Mouse (Mus musculus) layer of hippocampus, postnatal 14 days (tissue): ENCODE measurements around the gene Myl6b. TPM values are rescaled to one million over a fixed set of nuclear protein-coding genes. Genes with fewer than 3 reads are reported as not detected.

Experiments
- DNase-seq, 2 experiments: peaks; one replicate each; pipeline ENCODE4 v3.0.0; 2021 to 2022; ENCODE audit warnings: low spot score in 2 of 2, mixed read lengths in 1 of 2
- total RNA-seq, 2 experiments: library from RNA; stranded (reverse); gene quantifications; 2 replicates each; pipeline ENCODE4 v1.2.3; 2021

Gene Myl6b
- total RNA-seq, 2 experiments from 2014 or later = 15.5 to 16.2 TPM

DNA sequence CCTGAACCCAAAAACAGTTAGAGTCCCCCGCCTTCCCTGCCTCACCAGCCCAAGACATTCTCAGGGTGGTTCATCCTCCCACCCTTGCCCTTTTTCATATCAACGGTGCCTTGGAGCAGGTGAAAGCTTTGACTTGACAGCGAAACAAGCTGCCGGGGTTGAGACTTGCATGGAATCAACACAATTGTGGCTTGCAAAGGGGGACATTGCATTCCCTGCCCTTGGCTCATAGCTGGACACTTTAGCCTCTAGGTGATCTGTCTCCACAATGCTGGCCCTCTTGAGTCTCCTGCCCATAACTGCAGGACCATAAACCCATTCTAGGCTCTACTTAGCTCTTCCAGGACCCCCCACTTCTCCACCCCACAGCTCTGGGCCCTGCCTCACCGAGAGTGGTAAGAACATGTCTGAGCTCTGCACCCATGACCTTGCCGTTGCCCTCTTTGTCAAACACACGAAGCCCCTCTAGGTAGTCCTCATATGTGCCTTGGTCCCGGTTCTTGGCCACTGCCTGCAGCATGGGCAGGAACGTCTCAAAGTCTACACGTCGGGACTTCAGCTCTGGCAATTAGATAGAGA is 3.7 kb downstream of the Myl6b start:
- DNase-seq = peak in 1 of 2 experiments; percentile 32

DNA sequence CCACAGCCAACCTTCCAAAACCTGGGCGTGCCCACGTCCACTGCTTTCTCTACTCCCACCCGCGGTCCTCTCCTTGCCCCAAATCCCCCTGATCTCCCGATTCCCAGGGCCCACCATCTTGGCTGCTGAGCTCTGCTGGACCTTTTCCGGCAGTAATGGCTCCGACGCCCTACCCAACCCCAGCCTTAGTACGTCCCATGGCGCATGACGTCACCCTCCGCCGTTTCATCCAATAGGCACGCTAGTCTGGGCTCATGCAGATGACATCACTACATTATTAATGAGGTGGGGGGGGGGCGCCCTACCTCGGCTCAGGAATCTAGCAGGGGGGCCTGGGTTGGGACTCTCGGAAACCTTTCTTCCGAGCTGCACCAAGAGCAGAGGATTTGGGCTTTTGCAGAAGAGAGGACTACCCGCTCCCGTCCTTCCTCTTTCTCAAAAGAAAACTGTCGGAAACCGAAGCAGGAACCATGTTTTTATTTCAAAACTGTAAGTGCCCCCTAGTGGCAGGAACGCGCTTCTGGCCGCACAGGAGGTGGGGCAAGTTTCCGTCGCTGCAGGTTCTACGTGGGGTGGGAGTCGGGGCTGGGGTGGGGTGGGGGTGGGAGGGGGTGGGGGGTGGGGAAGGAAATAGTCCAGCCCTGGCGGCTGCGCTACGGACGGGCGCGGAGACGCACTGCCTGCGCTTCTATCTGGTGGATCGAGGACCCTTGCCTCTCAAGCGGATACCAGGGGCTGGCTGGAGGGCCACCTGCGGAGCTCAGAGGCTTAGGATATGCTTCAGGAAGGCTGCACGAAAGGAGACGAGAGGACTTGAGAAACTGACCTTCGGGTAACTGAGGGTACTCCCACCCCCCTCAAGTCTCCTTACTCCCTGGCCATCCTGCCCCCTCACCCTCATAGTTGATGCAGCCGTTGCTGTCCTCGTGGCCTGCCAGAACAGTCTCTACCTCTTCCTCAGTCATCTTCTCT is 4.5 kb downstream of the Myl6b start, which contains the start of gene Myl6:
Myl6 (minus strand) TSS at position 451 of the 972 bp plus-strand sequence.
- DNase-seq = peak; percentile 98 to 99

DNA sequence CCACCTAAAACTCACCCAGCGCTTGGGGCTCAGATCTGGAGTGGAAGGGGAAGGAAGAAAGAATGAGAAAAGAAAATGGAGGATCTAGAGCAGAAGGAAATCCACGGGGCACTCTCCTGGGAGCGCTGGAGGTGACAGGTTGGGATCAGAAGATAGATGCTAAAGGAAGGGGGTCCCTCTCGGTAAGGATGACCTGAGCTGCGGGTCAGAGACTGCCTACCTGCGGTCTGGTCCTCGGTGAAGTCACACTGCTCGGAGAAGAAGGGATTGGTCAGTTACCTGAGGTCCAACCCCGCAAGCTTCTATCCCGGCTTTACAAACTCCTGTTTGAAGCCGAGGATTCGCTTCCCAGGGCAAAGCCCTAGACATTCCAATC is 5.2 kb downstream of the Myl6b start:
- DNase-seq = no peak

DNA sequence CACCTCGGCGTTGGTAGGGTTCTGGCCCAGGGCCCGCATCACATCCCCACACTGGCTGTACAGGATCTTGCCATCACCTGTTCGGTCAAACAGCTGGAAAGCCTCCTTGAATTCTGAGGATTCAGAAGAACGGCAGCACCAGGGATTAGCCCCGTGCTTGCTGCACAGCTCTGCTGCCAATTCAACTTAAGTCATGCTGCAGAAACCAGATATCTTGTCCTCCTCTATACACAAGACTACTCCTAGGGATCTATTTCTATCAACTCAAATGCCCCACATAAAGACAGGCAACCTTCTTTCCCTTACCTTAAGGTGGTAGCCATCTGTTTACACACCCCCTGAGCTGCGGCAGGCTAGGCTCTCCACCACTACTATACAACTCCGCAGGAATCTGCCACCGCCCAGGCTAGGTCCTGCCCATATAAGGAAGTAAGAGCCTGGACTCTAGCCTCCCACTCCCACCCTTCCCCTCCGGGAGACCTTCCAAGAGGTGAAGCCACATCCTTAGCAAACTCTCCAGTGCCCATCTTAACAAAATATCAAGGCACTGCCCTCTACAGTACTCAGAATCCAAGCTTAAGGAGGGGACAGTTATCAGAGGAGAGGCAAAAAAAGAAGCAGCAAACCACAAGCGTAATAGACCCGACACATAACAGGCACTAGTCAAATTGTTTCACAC is 5.7 kb downstream of the Myl6b start:
- peak; percentile 46 to 63 for DNase-seq

DNA sequence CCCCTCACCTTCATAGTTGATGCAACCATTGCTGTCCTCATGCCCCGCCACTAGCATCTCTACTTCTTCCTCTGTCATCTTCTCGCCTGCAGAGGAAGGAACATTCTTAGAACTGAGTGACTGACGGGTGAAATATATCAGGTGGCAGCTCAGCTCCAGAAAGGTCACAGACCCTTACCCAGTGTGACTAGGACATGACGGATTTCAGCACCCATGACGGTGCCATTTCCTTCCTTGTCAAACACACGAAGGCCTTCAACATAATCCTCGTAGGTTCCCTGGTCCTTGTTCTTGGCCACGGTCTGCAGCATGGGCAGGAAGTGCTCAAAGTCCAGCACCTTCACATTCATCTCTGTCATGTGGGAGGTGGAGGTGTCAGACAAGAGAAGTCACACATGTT is 6.4 kb downstream of the Myl6b start:
- peak in 1 of 2 experiments; percentile 7 for DNase-seq

DNA sequence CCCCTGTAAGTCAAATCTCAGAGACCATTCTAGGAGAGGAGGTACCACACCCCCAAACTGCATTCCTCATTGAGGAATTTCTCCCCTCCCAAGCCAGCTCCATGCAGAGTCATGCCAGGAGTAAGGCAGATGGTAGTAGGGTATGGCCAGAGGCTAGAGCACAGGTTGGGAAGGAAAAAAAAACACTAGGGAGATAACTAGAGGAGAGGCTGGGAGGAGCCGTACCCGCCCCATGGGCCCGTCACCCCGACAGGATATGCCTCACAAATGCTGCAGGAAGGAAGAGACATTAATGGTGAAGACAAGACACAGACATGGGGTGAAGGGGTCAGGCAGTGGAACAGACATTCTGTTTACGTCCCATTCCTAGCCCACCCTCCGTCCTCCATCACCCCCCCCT is 7.0 kb downstream of the Myl6b start:
- peak in 1 of 2 experiments; percentile 17 for DNase-seq

DNA sequence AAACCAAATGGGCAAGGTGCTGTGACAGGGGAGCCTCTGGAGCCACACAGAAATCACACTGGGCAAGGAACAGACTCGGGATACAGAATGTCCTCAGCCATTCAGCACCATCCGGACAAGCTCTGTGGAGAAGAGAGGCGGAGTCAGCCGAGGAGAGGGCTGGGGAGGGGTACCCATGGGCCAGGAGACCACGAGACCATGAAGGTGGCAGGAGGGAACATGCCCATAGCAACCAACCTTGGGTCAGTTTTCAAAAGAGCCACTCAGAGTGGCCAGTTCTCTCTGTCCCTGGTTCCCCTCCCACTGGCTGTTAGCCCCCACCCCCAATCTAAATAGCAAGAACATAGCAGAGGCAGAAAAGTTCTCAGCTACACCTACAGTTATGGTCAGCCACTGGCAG is 7.6 kb downstream of the Myl6b start:
- DNase-seq = no peak

DNA sequence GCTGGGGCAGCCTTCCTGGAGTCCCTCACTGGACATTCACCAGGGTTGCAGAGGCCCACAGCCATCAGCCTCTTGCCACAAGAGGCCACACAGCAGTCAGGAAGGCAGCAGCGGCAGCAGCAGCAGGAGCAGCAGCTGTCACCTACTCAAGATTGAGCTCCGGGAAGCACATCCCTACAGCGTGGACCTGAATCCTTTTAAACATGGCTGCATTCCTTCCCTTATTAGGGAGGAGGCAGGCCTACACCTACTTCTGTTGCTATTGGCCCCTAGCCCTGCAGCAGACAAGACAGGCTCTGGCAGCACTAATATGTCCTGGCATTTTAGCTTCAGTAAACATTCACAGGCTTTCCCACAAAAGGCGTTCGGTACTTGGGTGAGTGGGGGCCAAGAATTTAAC is 8.3 kb downstream of the Myl6b start:
- DNase-seq = peak; percentile 16 to 50

DNA sequence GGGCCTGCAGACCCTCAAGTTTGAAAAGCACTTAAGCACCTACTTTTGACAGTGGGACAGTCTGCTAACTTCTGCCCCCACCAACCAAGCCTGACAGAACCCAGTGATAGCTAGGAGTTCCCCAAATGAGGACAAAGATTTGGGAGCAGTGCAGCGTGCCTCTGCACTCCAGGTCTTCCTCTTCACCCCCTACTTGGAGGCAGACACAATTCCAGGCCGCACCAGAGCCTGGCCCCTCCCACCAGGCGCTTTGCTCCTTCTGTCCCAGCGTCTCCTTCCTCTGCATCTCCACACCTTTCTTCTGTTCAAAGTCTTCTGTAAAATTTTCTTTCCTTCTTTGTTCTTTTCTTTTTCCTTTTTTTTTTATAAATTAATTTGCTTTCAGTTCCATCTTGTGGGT is 8.7 kb downstream of the Myl6b start:
- DNase-seq = no peak

DNA sequence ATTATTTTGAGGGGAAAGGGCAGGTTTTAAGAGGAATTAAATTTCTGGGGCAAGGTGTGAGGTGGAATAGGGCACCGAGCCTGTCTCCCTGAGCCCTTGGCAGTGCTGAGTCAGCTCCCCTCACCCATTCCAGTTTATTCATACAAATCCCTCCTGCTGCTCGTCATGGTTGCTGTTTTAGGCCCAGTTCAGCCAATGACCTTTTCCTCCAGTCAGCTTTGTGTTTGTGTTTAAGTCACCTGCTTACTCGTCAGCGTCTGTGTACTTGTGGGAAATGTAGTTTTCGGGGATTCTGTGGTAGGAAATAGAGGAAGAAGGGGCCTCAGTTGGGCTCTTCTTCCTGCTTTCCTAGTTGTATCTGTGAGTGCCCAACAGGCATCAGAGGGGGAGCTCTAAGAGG is 9.1 kb downstream of the Myl6b start:
- peak in 1 of 2 experiments; percentile 27 for DNase-seq

DNA sequence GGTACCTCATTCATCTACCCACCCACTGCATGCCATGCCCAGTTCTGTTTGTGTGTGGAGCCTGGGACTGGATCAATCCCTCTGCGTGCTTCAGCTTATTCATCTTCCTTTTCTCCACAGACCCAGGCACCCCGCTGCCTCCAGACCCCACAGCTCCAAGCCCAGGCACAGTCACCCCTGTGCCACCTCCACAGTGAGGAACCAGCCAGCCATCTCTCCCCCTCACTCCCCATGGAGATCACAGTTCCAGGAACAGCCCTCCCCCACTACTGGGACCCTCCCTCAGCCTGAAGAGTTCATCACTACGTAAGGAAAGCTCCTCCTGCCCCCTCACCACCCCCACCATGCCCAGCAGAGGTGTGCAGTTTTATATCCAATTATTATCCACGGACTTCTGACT is 9.7 kb downstream of the Myl6b start:
- no peak for DNase-seq

DNA sequence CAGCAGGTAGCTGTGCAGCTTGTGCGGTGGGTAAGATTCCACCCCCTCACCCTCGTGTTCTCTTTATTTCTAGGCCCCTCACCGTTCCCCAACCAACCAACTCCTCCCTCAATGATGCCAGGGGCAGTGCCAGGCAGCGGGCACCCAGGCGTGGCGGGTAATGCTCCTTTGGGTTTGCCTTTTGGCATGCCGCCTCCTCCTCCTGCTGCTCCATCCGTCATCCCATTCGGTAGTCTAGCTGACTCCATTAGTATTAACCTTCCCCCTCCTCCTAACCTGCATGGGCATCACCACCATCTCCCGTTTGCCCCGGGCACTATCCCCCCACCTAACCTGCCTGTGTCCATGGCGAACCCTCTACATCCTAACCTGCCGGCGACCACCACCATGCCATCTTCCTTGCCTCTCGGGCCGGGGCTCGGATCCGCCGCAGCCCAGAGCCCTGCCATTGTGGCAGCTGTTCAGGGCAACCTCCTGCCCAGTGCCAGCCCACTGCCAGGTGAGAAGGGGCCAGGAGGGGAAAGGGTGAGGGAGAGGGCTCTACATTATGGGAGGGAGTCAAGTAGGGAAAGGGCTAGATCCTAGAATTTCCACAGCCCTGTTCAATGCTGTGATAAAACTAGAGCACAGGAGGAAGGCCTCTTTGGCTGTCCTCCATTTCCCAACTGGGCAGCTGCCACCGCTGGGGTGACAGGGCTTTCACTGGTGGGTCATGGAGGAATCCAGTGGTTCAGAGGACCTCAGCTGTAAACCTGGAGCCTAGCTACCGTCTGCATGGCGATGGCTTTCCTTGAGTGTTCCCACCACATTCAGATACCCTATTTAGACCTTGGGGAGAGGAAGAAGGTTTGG is 10.4 kb downstream of the Myl6b start:
- peak in 1 of 2 experiments; percentile 20 for DNase-seq

DNA sequence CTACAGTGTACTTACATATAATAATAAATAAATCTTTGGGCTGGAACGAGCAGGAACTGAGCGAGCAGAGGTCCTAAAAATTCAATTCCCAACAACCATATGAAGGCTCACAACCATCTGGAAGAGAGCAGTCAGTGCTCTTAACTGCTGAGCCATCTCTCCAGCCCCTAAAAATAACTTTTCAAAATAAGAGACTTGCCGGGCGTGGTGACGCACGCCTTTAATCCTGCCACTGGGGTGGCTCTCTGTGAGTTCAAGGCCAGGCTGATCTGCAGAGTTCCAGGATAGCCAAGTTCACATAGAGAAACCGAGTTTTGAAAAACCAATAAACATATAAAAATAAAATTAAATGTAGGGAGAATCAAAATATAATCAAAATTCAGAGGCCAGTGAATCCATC is 12.1 kb downstream of the Myl6b start:
- DNase-seq = no peak

DNA sequence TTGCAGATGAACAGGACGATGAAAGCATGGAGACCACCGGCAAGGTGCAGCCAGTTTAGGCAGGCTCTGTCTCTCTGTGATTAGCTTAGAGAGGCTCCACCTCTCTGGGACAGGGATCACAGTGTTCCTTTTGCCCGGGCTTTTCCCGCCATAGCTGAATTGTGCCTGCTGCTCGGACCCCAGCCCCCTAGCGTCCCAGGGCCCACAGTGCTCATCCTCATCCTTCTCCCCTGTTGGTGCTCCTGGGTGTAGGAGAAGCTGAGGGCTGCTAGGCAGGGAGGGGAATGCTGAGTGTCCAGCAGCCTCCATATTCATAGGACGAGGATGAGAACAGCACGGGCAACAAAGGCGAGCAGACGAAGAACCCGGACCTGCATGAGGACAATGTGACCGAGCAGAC is 24.1 kb downstream of the Myl6b start:
- DNase-seq = no peak

DNA sequence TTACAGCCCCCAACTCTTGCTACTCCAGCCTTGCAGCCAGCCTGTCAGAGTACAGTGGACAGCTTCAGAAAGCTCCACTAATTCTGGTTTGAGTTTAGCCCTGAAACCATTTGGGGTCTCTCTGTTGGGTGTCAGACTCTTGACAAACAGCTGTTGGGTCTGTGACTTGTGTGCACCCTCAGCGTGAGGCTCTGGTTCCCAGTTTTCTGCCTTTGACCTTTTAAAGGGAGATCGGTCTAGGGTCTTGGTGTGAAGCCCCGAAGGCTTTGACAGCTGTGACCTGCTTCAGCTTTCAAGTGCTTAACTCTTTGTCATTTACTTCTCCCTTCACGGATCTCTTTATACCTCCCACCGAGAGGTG is 38.2 kb downstream of the Myl6b start:
- DNase-seq = no peak

DNA sequence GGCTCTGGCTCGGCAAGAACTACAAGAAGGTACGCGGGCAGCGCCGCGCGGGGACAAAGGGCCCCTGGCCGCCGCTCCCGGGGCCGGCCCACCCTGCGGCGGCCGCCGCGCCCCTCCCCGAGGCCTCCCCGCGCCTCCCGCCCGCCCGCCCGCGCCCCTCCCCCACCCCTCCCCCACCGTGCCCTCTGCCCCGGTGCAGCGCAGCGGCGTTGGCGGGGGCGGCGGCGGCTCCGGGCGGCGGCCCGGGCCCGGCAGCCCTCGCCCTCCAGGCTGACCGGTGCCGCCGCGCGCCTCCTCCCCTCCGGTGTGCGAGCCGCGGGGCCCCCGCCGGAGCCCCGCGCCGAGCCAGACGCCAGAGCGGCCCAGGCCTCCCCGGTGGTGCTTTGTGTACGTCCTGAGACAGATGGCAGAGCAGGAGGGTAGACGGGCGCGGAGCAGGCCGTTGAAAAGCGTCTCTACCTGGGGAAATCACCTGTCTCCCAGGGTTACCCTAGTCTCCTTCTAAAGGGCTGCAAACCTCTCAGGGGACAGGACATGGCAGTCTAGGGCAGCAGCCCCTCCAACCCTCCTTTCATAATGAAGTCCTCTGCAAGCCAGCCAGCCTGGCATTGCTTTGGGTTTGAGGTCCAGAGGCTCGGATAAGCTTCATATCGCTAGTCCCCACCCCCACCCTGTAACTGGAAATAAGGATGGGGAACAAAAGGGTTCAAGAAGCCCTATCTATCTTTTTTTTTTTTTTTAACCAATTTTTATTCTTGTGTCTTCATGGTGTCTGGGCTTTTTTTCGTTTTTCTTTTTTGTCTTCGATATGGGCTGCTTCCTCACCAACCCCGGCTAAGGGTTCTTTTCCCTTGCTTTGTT is 38.8 kb downstream of the Myl6b start:
- DNase-seq = peak; percentile 41 to 64

DNA sequence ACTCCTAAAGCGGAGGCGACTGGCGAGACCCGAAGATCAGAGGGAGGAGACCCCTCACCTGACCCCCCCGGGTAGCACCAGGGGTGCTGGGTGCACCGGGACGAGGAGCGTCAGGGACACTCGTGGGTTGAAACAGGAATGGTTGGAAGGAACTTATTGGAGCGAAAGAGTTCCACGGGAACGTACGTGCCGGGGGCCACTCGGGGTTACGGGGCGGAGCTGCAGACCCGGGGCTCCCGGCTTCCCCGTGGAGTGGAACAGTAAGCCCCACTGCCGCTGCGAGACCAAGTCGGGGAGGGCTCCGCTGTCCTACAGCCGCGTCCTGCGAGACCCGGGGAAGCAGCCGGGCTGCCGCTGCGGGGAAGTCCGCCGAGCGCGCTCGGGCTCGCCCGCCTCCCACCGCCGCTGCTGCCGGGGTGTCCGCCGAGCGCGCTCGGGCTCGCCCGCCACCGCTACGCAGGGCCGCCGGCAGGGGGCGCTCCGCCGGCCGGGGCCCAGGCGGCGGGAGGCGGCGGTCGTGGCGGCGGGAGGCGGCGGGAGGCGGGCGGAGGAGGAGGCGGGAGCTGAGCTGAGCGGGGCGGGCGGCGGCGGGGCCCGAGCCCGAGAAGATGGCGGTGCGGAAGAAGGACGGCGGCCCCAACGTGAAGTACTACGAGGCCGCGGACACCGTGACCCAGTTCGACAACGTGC is 39.6 kb downstream of the Myl6b start, which contains the start of gene Smarcc2:
Smarcc2 (plus strand) TSS at position 530 of the 690 bp plus-strand sequence.
- DNase-seq = peak; percentile 74 to 80

DNA sequence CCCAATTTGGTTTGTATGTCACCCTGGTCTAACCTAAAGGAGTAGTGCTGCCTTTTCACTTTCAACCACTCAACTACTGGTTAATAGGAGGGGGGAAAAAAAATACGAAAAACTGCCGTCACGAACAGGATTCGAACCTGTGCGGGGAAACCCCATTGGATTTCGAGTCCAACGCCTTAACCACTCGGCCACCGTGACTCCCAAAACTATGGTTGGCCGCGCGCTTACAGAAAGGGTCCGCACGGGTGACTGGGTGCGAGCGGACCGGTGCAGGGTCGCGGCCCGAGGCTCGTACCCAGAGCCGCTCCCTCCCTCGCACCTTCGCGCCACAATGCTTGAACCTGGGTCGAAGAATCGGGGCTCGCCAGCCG is 40.2 kb downstream of the Myl6b start:
- DNase-seq = peak; percentile 95

DNA sequence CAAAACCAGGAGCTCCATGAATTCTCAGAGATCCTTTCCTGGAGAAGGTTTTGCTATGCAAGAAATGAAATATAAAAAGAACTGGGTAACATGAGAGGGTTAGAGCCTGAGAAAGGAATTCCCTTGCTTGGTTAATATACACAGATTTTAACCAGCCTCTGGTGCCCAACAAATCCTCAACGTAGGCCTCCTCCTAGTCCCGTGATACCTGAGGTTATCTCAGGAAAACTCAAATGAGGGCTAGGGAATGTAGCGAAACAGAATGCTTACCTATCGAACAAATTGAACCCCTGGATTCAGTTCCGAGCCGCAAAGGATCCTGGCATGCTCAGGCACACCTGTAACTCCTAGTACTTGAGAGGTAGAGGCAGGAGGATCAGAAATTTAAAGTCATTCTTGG is 40.8 kb downstream of the Myl6b start:
- DNase-seq = no peak
